Comparison of ENCODE assay signal across 28 mouse cellular contexts in genomic region chr11:25772231-25772630, GRCm38 (mm10).
"Had no signal": no experiment of that assay in that cellular context is flagged by ENCODE, and none has a peak within 500 bp of the region (broad histone marks: within the 10 kb centered on the region; RNA-seq: fewer than 3 reads in every experiment).

No protein-coding gene starts in this region.

- H3K27ac ChIP-seq: limb, embryonic 10.5 days; limb, embryonic 12.5 days; limb, embryonic 13.5 days; limb, embryonic 15.5 days; liver, embryonic 12.5 days; liver, embryonic 13.5 days; liver, embryonic 14.5 days; liver, embryonic 15.5 days; lung, embryonic 15.5 days; macrophage; midbrain, embryonic 10.5 days; midbrain, embryonic 12.5 days; midbrain, embryonic 13.5 days; midbrain, embryonic 15.5 days; neural tube, embryonic 12.5 days had no signal

- DNase-seq: left cerebral cortex, postnatal 4 days; liver; liver, embryonic 13.5 days; liver, postnatal 0 days; lung, adult 18-20 months; lung, adult 2 months; lung, embryonic 14.5 days; lung, postnatal 10 days; lung, postnatal 14 days; lung, postnatal 36 days; lung, postnatal 4 days; midbrain, embryonic 14.5 days had no signal

- H3K4me3 ChIP-seq: limb, embryonic 10.5 days; limb, embryonic 12.5 days; limb, embryonic 13.5 days; limb, embryonic 15.5 days; liver, embryonic 12.5 days; liver, embryonic 13.5 days; liver, embryonic 15.5 days; lung, embryonic 15.5 days; megakaryocyte, embryonic 14.5 days; midbrain, embryonic 10.5 days; midbrain, embryonic 12.5 days; midbrain, embryonic 13.5 days; midbrain, embryonic 15.5 days; myocyte; neural tube, embryonic 12.5 days had no signal
